Mouse (Mus musculus): ENCODE measurements around the gene Oprm1. TPM values are rescaled to one million over a fixed set of nuclear protein-coding genes. Genes with fewer than 3 reads are reported as not detected.
"Not testable (repeated sequence)": the region's sequence is repeated elsewhere in the genome, so short reads cannot be mapped to it uniquely, and the experiment has no call there.

Gene Oprm1
- total RNA-seq, 2 experiments from 2014 or later, result not detected

DNA sequence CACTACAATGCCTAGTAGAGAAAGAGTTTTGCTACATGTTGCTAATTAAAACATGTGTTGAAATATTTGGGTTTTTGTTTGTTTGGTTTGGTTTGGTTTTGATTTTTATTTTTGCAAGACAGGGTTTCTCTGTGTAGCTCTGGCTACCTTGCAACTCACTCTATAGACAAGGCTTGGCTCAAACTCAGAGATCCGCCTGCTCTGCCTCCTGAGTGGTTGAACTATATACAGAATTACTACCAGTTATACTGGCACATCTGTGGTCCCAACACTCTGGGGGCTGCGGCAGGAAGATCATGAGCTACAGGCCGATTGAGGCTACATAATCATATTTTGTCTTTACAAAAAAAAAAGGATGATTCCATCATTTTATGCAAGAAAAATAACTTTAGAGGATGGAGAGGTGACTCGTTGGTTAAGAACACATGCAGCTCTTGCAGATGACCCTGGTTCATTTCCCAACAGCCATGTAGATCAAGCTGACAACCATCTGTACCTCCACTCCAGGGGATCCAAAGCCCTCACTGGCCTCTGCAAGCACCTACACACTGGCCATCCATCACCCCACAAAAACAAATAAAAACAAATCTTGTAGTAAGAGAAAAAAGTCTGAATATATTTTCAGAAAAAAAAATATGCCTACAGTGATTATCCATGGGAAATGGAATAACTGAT, 240.4 kb downstream of the Oprm1 start:
- TF ChIP-seq CTCF (IDR thresholded peaks at IDR 0.05), result no peak
- intact Hi-C loops (cut with DNase I), result no loop called here
- no peak overlapping the region for H3K27ac ChIP-seq
- no peak overlapping the region for H3K4me3 ChIP-seq
- no peak for DNase-seq

- intact Hi-C loops (cut with DNase I), result no loop called here
- Histone ChIP-seq H3K27ac (no peak overlapping the region), H3K4me3 (no peak overlapping the region)
- DNase-seq, result no peak
- no peak for TF ChIP-seq CTCF (IDR thresholded peaks at IDR 0.05)
Observed at GRCm38 (mm10) chr10:6999355-6999754, 241.0 kb downstream of the Oprm1 start.

DNA sequence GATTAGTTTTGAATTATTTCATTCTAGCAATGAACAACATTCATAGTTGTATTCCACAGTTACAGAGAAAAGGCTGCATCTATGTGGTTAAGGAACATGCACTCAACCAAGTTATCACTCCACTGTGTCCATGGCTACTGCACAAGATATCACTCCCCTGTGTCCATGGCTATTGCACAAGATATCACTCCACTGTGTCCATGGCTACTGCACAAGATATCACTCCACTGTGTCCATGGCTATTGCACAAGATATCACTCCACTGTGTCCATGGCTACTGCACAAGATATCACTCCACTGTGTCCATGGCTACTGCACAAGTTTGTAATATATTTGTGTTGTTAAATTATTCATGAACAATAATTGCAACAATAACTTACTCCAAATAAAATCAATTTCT, 245.6 kb downstream of the Oprm1 start:
- intact Hi-C loops (cut with DNase I); H3K27ac ChIP-seq; DNase-seq; H3K4me3 ChIP-seq: not testable (repeated sequence)

- no peak overlapping the region for H3K4me3 ChIP-seq
- intact Hi-C loops (cut with DNase I), result loop anchor here (5.0 kb wide), 1 partner anchor 123 kb away; no protein-coding TSS in a partner anchor
Observed at GRCm38 (mm10) chr10:7004980-7005538, 246.8 kb downstream of the Oprm1 start.

DNA sequence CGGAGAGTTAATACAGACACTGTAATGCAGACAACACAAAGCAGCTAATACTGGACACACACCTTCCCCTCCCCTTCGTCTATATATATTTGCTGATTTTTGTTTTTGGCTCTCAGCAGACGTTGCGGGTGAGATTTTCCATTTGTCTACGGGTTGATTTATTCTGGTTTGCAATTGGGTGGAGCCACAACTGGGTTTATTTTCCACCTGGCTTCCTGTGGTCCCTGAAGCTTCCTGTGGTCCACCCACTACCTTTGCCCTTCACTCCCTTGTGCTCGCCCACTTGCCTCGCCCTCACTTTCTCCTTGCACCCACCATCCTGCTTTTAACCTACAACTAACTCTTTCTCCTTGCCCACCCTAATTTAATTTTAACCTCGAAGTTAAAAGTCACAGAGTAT, 252.2 kb downstream of the Oprm1 start:
- Histone ChIP-seq H3K27ac (no peak overlapping the region), H3K4me3 (no peak overlapping the region)
- no peak for DNase-seq
- intact Hi-C loops (cut with DNase I), result no loop called here
- TF ChIP-seq CTCF (IDR thresholded peaks at IDR 0.05), result no peak

More at GRCm38 (mm10) chr10:7004980-7005538, 246.8 kb downstream of the Oprm1 start:
- no peak for TF ChIP-seq CTCF (IDR thresholded peaks at IDR 0.05)
- H3K27ac ChIP-seq, result no peak overlapping the region
- DNase-seq, result no peak

DNA sequence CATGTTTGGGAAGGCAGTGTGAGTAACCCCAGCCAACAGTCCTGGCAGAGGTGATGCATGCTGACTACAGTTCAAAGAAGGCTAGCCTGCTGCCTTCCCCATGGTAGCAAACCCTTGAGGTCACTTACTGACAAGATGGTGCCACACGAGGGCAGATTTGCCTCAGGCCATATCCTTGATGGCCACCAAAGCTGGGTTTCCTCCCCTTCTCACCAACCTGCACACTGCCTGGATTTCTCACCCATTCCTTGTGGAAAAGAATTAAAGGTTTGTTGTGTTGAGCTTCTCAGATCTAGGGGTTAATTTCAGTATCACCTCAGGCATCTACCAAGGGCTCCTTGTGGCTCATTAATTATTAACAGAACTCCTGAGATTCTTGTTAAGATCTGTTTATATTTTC, 256.9 kb downstream of the Oprm1 start:
- no peak for TF ChIP-seq CTCF (IDR thresholded peaks at IDR 0.05)
- intact Hi-C loops (cut with DNase I), result no loop called here
- no peak for DNase-seq
- Histone ChIP-seq H3K4me3 (no peak overlapping the region), H3K27ac (no peak overlapping the region)

DNA sequence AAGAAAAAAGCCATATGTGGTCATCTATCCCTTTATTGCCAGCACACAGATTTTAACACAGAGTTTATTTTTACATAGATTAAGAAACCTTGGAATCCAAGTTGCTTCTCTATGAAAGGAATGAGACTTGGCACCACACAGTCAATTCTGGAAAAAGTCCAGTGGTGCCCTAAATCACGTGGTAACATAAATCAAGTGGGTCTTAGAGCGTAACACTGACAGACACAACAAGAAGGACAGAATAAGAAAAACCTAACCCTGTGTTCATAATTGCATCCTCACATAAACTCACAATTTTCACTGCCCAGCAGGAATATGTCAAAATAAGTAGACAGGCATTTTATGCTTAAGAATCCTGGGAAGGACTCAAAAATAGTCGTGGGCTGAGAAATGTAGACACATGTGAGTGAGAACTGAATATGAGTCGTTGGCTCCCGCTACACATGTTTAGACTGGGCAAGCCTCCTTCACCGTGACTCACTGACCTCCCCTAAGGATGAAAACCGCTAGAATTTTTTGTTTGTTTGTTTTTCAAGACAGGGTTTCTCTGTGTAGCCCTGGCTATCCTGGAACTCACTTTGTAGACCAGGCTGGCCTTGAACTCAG, 261.6 kb downstream of the Oprm1 start:
- Histone ChIP-seq H3K27ac (no peak overlapping the region), H3K4me3 (no peak overlapping the region)
- intact Hi-C loops (cut with DNase I), result no loop called here
- DNase-seq, result no peak
- TF ChIP-seq CTCF (IDR thresholded peaks at IDR 0.05), result no peak

DNA sequence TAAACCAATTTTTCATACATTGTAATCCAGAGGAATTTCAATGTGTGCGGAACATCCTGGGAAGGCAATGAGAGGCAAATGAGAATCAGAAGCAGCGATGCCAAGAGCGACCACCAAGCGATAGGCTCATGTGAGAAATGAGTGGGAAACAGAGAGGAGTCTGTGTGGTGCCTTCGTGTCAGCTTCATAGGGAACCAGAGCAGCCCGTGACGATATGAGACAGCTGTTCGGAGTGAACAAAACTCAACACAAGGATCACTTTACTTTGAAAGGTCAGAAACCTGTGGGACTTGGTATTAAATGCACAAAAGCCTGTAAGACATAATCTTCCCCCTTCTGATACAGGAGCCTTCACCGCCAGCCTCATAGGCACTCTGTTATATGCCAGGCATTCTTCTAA, 262.2 kb downstream of the Oprm1 start:
- H3K4me3 ChIP-seq, result no peak overlapping the region
- intact Hi-C loops (cut with DNase I), result no loop called here
- no peak for TF ChIP-seq CTCF (IDR thresholded peaks at IDR 0.05)
- H3K27ac ChIP-seq, result no peak overlapping the region
- no peak for DNase-seq

GRCm38 (mm10) chr10:7025028-7025427, 266.7 kb downstream of the Oprm1 start:
- H3K4me3 ChIP-seq, result no peak overlapping the region
- no peak for DNase-seq
- TF ChIP-seq CTCF (IDR thresholded peaks at IDR 0.05), result no peak
- intact Hi-C loops (cut with DNase I), result no loop called here
- no peak overlapping the region for H3K27ac ChIP-seq

- Histone ChIP-seq H3K4me3 (no peak overlapping the region), H3K27ac (no peak overlapping the region)
- intact Hi-C loops (cut with DNase I), result no loop called here
- TF ChIP-seq CTCF (IDR thresholded peaks at IDR 0.05), result no peak
- DNase-seq, result no peak
Observed at GRCm38 (mm10) chr10:7033459-7033858, 275.2 kb downstream of the Oprm1 start.

- Histone ChIP-seq H3K4me3 (no peak overlapping the region), H3K27ac (no peak overlapping the region)
- DNase-seq, result no peak
- intact Hi-C loops (cut with DNase I), result no loop called here
- no peak for TF ChIP-seq CTCF (IDR thresholded peaks at IDR 0.05)
Observed at GRCm38 (mm10) chr10:7035547-7035946, 277.2 kb downstream of the Oprm1 start.

DNA sequence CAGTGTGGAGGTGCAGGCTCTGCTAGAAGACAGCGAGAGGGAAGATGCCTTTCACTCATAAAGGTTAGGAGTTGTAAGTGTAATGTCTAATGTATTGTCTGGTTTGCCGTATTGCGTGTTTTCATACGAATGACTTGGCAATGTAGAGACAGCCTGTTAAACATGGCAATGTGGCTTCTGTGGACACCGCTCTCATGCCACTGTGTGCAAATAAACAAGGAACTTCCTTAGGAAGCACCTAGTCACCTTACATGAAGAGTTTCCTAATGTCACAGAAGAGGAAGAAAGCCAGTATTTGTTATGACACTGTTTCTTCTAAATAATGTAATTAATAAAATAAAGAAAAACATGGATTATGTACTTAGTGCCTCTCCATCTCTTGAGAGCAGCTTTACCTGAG, 278.9 kb downstream of the Oprm1 start:
- no peak overlapping the region for H3K27ac ChIP-seq
- TF ChIP-seq CTCF (IDR thresholded peaks at IDR 0.05), result no peak

GRCm38 (mm10) chr10:7041032-7041431, 282.7 kb downstream of the Oprm1 start:
- Histone ChIP-seq H3K27ac (no peak overlapping the region), H3K4me3 (no peak overlapping the region)
- intact Hi-C loops (cut with DNase I), result no loop called here
- no peak for TF ChIP-seq CTCF (IDR thresholded peaks at IDR 0.05)
- no peak for DNase-seq

More for the DNA sequence above, 278.9 kb downstream of the Oprm1 start:
- H3K4me3 ChIP-seq, result no peak overlapping the region
- DNase-seq, result no peak
- intact Hi-C loops (cut with DNase I), result no loop called here

GRCm38 (mm10) chr10:7043896-7044295, 285.6 kb downstream of the Oprm1 start:
- H3K4me3 ChIP-seq, result no peak overlapping the region
- no peak for DNase-seq
- H3K27ac ChIP-seq, result no peak overlapping the region
- intact Hi-C loops (cut with DNase I), result no loop called here
- TF ChIP-seq CTCF (IDR thresholded peaks at IDR 0.05), result no peak

Measured in gastrocnemius, adult 2 months (tissue).